Mouse (Mus musculus): Measurements from ENCODE around the gene Commd8.
"Not testable (repeated sequence)": the region's sequence is repeated elsewhere in the genome, so short reads cannot be mapped to it uniquely, and the experiment has no call there.

Gene Commd8

GRCm38 (mm10) chr5:72164386-72164785, 3.6 kb downstream of the Commd8 start:
- DNase-seq, result no peak

DNA sequence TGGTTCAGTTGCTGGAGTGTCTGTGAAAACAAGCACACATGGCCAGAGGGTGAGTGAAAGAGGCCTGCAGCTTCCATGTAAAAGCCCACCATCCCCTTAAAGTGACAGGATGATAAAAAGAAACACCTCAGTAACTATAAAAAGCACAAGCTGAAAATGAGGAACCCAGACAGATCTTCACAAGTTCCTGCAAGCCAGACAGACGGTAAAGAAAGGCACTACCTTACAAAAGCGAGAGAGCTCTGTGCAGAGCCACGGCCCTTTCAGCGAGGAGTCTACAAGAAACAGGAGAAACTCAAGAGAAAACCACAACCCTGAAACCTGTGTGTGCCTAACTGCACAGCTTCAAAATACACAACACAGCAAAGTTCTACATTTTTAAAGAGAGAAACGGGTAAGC, 5.1 kb downstream of the Commd8 start:
- peak; percentile 27 for DNase-seq

GRCm38 (mm10) chr5:72160781-72161485, 7.1 kb downstream of the Commd8 start:
- peak; percentile 26 for DNase-seq

DNA sequence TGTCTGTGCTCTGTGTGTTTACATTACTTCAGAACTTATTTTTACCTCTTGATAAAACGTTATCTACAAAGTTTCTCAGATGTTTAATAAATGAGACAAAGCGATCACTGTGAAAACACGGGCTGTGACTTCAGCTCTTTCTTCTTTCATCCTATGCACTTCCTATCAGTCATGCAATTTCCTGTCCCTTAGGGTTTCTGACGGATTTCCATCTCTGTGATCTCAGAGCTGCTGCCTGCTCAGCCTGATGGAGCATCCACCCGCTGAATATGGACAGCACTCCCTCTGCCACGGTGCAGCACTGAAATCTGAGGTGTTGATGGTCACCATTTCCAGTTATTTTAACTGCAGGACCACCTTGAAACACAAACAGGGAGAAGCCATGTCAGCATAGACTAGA, 8.5 kb downstream of the Commd8 start:
- no peak for DNase-seq

- DNase-seq, result no peak
Measured at GRCm38 (mm10) chr5:72158667-72159066, 9.3 kb downstream of the Commd8 start.

DNA sequence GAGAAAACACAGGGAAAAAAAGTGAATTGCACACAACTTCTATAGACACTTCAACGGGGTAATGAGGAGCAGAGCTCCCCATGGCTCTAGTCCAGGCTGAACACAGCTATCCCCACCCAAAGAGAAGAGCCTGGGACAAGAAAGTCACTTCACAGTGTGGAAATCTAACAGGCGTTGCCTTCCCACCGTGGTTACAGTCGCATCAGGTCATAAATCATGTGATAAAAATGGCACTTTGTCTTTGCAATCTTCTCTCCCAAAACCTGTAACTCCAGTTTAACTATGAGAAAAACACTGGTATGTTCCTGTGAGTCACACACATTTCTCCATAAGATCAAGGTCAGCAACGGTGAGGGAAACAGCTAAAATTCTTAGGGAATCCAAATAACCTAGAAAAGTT, 11.4 kb downstream of the Commd8 start:
- no peak for DNase-seq

DNA sequence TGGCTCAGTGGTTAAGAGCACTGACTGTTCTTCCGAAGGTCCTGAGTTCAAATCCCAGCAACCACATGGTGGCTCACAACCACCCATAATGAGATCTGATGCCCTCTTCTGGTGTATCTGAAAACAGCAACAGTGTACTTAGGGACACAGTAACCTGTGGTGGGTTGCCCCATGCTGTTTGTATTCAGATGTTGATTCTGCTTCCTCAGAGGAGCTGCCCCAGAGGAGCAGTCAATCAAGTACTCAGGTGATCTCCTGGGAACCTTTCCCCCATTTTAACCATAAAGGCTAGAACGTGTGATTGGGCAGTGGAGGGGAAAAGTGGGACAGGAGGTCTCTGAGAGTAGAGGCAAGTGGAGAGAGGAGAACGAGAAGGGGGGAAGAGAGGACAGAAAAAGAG, 12.3 kb downstream of the Commd8 start:
- DNase-seq, result not testable (repeated sequence)

DNA sequence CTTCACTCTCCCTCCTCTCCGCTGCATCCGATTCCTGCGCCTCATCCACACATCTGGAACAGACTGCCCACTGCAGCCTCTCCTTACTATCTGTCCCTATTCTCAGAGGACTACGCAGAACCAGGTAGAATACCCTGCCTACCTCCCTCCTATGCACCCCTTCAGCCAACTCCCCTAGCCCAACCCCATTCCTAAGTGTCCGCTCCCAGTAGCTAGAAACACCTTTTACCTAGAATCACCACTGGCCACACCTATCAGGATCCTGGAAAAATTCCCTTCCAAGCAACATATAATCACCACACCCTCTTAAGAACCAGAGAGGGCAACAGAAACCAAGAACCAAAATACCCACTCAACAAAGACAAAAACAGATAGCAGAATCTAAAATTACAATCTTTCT, 17.1 kb downstream of the Commd8 start:
- DNase-seq, result no peak

- DNase-seq, result no peak
Measured at GRCm38 (mm10) chr5:72148679-72149078, 19.3 kb downstream of the Commd8 start.

GRCm38 (mm10) chr5:72139619-72140018, 28.4 kb downstream of the Commd8 start:
- no peak for DNase-seq

DNA sequence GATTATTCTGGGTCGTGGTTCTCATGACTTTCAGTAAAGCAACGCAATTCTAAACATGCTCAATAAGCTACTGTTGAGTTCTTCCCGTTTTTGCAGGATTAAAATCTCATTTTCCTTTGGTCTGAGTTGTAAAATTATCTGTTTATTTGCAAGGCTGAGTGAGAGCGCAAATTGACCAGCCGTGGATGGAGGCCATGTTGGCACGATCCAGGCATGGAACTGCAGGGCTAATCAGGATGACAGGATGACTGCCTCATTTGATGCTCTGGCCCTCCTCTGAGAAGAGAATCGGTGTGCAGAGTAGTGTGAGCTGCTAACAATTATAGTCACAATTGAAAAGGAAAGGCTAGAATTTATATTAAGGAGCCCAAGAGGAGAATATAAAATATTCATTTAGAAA, 29.7 kb downstream of the Commd8 start:
- no peak for DNase-seq

DNA sequence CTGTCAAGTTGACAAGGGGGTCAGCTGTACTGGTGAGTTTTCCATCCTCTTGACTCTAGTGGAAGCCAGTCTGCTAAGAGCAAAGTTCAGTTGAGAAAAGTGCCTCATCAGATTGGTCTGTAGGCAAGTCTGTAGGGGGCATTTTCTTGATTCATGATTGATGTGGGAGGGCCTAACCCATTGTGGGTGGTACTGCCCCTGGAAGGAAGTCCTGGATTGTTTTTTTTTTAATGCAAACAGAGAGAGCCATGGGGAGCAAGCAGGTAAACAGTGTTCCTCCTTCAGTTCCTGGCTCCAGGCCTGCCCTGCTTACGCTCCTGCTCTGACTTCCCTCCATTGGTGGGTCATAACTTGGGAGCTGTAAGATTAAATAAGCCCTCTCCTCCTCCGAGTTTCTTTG, 34.1 kb downstream of the Commd8 start:
- DNase-seq, result no peak

GRCm38 (mm10) chr5:72126681-72127080, 41.3 kb downstream of the Commd8 start:
- DNase-seq, result no peak

DNA sequence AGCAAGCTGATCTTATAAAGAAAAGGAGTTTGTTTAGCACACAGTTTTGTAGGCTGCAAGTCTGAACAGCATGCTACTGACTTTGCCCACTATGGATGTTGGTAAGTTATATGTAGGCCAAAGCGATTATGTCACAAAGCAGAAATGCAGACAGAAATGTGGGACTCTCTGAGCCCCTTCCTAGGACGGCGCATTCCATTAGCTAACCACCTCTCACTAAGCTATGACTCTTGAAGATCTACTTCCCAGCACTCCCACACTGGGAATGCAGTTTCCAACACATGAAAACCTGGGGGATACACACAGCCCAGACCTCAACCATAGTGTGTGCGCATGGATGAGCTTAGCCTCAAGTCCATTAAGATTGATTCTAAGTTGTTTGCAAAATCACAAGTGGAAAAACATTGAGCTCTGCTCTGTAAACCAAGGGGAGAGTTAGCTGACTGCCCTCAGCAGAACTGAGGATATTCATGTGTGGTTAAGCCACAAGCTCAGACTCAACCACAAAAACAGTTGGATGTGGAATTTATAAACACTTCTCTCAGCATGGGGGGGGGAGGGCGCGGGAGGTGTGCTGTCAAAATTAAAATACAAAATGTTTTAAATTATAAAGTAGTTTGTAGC, 45.5 kb downstream of the Commd8 start:
- DNase-seq, result no peak

Measured in thymus, postnatal 25 days (tissue).